Mouse (Mus musculus) liver, adult (tissue): Measurements from ENCODE around the gene Sphk2.

ENCODE experiments used
- GATA4 ChIP-seq: IDR thresholded peaks from 2 replicates; pipeline ENCODE4 v1.6.1; 2014; ENCODE audit warnings: mild to moderate bottlenecking, low read length; ENCODE audit not compliant: insufficient replicate concordance

Gene Sphk2

DNA sequence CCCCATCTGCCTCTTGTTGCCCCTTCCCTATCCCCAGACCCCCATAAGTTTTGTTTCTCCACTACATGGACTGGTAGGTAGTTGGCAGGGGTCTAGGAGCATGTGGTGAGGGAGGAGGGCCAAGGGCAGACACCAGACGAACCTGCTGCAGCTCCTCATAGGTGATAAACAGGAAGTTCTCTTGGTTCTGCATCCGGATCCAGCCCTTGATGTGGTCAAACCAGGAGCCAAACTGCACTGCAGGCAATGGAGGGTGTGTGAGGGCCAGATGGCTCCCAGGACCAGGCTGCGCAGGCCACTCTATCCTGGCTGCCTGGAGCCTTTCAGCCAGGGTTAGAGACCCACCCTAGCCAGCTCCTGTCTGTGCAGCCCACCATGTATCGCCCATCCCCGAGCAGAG, 15.7 kb upstream of the Sphk2 start:
- no peak for TF ChIP-seq GATA4

GRCm38 (mm10) chr7:45730727-45731431, 13.1 kb upstream of the Sphk2 start:
- no peak for TF ChIP-seq GATA4

GRCm38 (mm10) chr7:45727625-45728024, 9.8 kb upstream of the Sphk2 start:
- no peak for TF ChIP-seq GATA4

DNA sequence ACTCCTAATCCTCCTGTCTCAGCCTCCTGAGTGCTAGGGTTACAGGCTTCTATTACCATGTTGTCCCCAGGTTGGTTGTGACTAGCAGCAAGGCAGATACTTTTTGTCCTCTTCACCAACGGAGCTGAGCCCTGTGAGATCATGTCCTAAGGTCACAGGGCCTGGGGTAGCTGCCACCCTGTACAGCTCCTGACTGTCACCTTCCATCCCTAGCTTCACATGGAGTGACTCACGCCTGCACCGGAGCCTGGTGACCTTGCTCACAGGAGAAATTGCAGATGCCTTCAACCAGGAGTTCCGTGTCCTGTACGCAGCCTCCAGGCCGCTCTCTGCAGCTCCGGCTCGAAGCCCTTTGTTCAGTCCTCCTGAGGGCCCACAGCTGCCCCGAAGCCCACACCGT, 8.6 kb upstream of the Sphk2 start:
- TF ChIP-seq GATA4: no peak

- no peak for TF ChIP-seq GATA4
Observed at GRCm38 (mm10) chr7:45725713-45726112, 7.9 kb upstream of the Sphk2 start, which contains the start of gene Spaca4. Gene Spaca4 (minus strand): TSS chr7:45725813.

- no peak for TF ChIP-seq GATA4
Observed at GRCm38 (mm10) chr7:45725151-45725550, 7.3 kb upstream of the Sphk2 start.

DNA sequence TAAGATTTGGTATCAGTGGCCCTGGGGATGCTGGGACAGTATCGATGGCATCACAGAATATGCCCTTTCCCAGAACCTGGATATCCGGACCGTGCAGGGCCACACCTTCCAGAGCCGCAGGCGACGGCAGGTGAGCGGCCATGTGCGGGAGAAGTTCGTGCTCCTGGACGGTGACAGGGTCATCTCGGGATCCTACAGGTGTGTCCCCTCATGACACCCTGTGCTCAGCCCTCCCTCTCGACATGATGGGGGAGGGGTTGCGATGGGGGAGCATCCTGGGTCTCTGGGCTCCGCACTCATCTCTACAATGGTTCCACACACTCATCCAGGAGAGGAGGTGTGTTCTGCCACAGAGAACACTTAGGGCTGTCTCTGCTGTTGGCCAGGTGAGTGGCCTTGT, 6.0 kb upstream of the Sphk2 start:
- TF ChIP-seq GATA4: no peak

- TF ChIP-seq GATA4: no peak
Observed at GRCm38 (mm10) chr7:45723301-45723700, 5.5 kb upstream of the Sphk2 start.

DNA sequence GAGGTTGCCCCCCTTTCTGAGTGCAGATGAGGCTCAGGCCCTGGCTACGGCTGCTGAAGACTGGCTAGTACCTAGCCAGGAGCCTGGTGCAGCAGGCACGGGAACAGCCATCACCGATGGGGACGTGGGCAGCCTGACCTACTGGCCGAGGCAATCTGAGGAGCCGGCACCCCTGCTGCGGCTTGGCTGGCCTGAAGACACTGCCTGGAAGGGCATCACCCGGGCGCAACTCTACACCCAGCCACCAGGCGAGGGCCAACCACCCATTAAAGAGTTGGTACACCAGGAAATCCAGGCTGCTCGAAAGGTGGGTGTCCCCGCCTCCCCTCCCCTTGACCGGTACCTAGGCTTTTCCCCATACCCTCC, 4.5 kb upstream of the Sphk2 start:
- no peak for TF ChIP-seq GATA4

DNA sequence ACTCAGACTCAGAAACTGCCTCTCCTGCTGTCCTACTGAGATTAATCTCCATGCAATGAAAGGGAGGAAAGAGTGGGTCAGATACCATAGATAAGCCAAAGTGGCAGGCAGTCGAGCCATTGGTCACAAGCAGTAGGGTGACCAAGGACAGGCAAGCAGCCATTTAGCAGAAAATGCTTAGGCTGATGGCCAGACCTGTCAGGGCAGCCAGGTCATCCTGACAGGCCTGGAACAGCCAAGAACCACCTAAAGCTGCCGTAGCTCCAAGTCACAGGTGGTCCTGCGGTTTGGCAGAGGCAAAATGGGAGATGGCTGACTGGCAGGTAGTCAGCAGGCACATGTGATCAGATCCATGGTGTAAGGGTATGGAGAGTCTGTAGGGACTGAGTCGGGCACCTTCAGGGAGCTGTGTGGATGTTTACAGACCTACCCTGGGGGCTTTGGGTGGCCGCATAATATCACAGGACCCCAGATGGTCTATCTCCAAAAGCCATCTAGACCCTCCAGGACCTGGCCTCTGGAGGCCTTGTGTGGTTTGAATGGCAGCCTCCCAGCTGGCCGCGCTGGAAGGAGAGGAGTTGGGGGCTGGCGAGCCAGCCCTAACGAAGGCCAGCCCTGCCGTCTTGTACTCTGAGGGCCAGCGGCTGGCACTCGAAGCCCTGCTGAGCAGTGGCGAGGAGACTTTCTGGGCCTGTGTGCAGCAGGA, 4.0 kb upstream of the Sphk2 start:
- TF ChIP-seq GATA4: no peak

GRCm38 (mm10) chr7:45721234-45721571, 3.4 kb upstream of the Sphk2 start:
- TF ChIP-seq GATA4: no peak

GRCm38 (mm10) chr7:45720413-45721233, 2.8 kb upstream of the Sphk2 start, which contains the start of gene Fam83e:
Gene Fam83e (plus strand): TSS chr7:45721212.
- no peak for TF ChIP-seq GATA4

- TF ChIP-seq GATA4: no peak
Observed at GRCm38 (mm10) chr7:45719738-45720412, 2.1 kb upstream of the Sphk2 start.

GRCm38 (mm10) chr7:45719180-45719579, 1.4 kb upstream of the Sphk2 start:
- TF ChIP-seq GATA4: no peak

DNA sequence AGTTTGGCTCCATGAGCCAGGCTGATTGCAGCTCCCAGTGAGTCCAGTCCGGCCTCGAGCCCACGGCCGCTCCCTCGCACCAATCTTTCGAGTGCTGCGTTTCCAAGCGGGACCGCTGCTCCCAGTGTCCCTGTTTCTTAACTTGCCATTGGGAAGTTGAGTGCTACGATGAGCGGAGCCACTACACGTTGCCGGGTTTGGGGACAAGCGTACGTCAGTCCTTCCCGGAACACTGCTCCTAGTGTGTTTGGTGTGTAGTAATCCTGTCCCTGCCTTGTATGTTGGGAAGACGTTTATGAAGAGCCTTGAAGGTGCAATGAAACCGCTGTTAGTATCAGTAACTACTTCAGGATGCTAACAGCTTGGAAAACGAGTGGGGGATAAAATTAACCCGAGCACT, 529 bp upstream of the Sphk2 start:
- no peak for TF ChIP-seq GATA4

- no peak for TF ChIP-seq GATA4
Observed at GRCm38 (mm10) chr7:45716952-45717917, 567 bp downstream of the Sphk2 start.
